Mouse (Mus musculus) heart, adult 2 months (tissue): ENCODE measurements around the gene Nceh1. TPM values are rescaled to one million over a fixed set of nuclear protein-coding genes. Genes with fewer than 3 reads are reported as not detected.

ENCODE experiments used
- DNase-seq, 2 experiments: peaks; one replicate each; pipeline ENCODE4 v3.0.0; 2021
- H3K27ac ChIP-seq: fragments of 200-600 bp; 2 replicates; pipeline ENCODE4 v1.8.1; 2022
- H3K27me3 ChIP-seq: fragments of 200-500 bp; 2 replicates; pipeline ENCODE4 v1.6.1; 2012; ENCODE audit warnings: mild to moderate bottlenecking, low read length, inconsistent platforms, mixed read lengths; ENCODE audit not compliant: control insufficient read depth, insufficient read depth
- H3K36me3 ChIP-seq: fragments of 200-500 bp; 2 replicates; pipeline ENCODE4 v1.6.1; 2012; ENCODE audit warnings: low read length, inconsistent platforms; ENCODE audit not compliant: control insufficient read depth, insufficient read depth
- H3K4me1 ChIP-seq: fragments of 200-500 bp; 2 replicates; pipeline ENCODE4 v1.6.1; 2011; ENCODE audit warnings: low read length; ENCODE audit not compliant: control insufficient read depth, insufficient read depth
- H3K4me3 ChIP-seq: fragments of 200-600 bp; 2 replicates; pipeline ENCODE4 v1.8.1; 2022
- H3K79me2 ChIP-seq: fragments of 200-500 bp; replicated peaks from 2 replicates; pipeline ENCODE4 v1.6.1; 2012; ENCODE audit warnings: mild to moderate bottlenecking, inconsistent platforms, low read length, moderate library complexity, mixed read lengths; ENCODE audit not compliant: control insufficient read depth, insufficient read depth
- H3K9ac ChIP-seq: fragments of 200-500 bp; 2 replicates; pipeline ENCODE4 v1.6.1; 2012; ENCODE audit warnings: low read depth, mild to moderate bottlenecking, control low read depth, inconsistent platforms, low read length, mixed read lengths
- CTCF ChIP-seq: fragments of 200-600 bp; IDR thresholded peaks from 2 replicates; pipeline ENCODE4 v1.8.1; 2022; ENCODE audit warnings: antibody characterized with exemption, mild to moderate bottlenecking, moderate library complexity
- EP300 ChIP-seq: fragments of 200-500 bp; IDR thresholded peaks from 2 replicates; pipeline ENCODE4 v1.6.1; 2011; ENCODE audit warnings: low read depth, low read length, control low read depth; ENCODE audit not compliant: insufficient read depth
- POLR2A ChIP-seq: fragments of 200-500 bp; IDR thresholded peaks from 2 replicates; pipeline ENCODE4 v1.6.1; 2011; ENCODE audit warnings: mild to moderate bottlenecking, low read depth, low read length, control low read depth; ENCODE audit not compliant: insufficient read depth
- WGBS: fragments of 180-500 bp; shearing (Covaris S2); methylation state at CpG from one replicate; pipeline ENCODE4 v1.1.7; 2018; 5-methylcytosine and 5-hydroxymethylcytosine counted together
- intact Hi-C: fragments of 180-260 bp; cut with DNase I; formaldehyde crosslinking; loops from one replicate; pipeline ENCODE4 v1.15.1; 2025
- polyA plus RNA-seq: library from polyadenylated mRNA; depleted of rRNA; stranded (reverse); fragments of >200 nt; gene quantifications from 2 replicates; pipeline ENCODE4 v1.2.3, GENCODE M21; 2012
- total RNA-seq, 2 experiments: library from RNA; stranded (reverse); gene quantifications; 2 replicates each; pipeline ENCODE4 v1.2.3; 2021

Gene Nceh1
- total and polyA plus RNA-seq, 3 experiments: 81.3 to 233 (median 201) TPM

- 89% methylated on average over 9 of the region's 9 CpGs for WGBS
- Histone ChIP-seq H3K4me1 (no peaks in the 10 kb centered on the region), H3K79me2 (no peaks in the 10 kb centered on the region), H3K27me3 (no peaks in the 10 kb centered on the region), H3K36me3 (no peaks in the 10 kb centered on the region; the same call in 1 of the 2 replicates), H3K4me3 (no peak overlapping the region), H3K9ac (no peak overlapping the region), H3K27ac (no peak overlapping the region)
- TF ChIP-seq EP300 (no peak), CTCF (no peak), POLR2A (no peak)
- DNase-seq: no peak
- intact Hi-C loops: no loop called here
Observed at GRCm38 (mm10) chr3:27249030-27249429, 66.3 kb downstream of the Nceh1 start.

- 32% methylated on average over 7 of the region's 7 CpGs for WGBS
- DNase-seq: no peak
- Histone ChIP-seq H3K27ac (no peak overlapping the region), H3K79me2 (no peaks in the 10 kb centered on the region), H3K36me3 (no peaks in the 10 kb centered on the region), H3K4me1 (no peaks in the 10 kb centered on the region), H3K9ac (no peak overlapping the region), H3K27me3 (no peaks in the 10 kb centered on the region), H3K4me3 (no peak overlapping the region)
- intact Hi-C loops: loop anchor here (5.0 kb wide), 2 partner anchors 96 to 216 kb away; no protein-coding TSS in a partner anchor
- TF ChIP-seq POLR2A (no peak), CTCF (peak; percentile 76), EP300 (no peak)
Observed at GRCm38 (mm10) chr3:27250936-27251335, 68.2 kb downstream of the Nceh1 start.

- H3K27ac ChIP-seq: no peak overlapping the region
- H3K9ac ChIP-seq: no peak overlapping the region
- peak in 1 of 2 experiments; percentile 14 for DNase-seq
- H3K4me3 ChIP-seq: no peak overlapping the region
- H3K4me1 ChIP-seq: no peaks in the 10 kb centered on the region
- TF ChIP-seq POLR2A (no peak), EP300 (no peak), CTCF (no peak)
- H3K79me2 ChIP-seq: no peaks in the 10 kb centered on the region
- H3K36me3 ChIP-seq: no peaks in the 10 kb centered on the region
- 75% methylated on average over 10 of the region's 10 CpGs for WGBS
- intact Hi-C loops: no loop called here
- H3K27me3 ChIP-seq: no peaks in the 10 kb centered on the region
Observed at GRCm38 (mm10) chr3:27258461-27258860, 75.7 kb downstream of the Nceh1 start.

GRCm38 (mm10) chr3:27260393-27260792, 77.6 kb downstream of the Nceh1 start:
- TF ChIP-seq CTCF (no peak), POLR2A (no peak), EP300 (no peak)
- intact Hi-C loops: no loop called here
- 92% methylated on average over 2 of the region's 2 CpGs for WGBS
- Histone ChIP-seq H3K4me1 (no peaks in the 10 kb centered on the region), H3K79me2 (no peaks in the 10 kb centered on the region), H3K27ac (no peak overlapping the region), H3K4me3 (no peak overlapping the region), H3K27me3 (no peaks in the 10 kb centered on the region), H3K36me3 (no peaks in the 10 kb centered on the region), H3K9ac (no peak overlapping the region)
- no peak for DNase-seq

GRCm38 (mm10) chr3:27267327-27267726, 84.6 kb downstream of the Nceh1 start:
- H3K27me3 ChIP-seq: no peaks in the 10 kb centered on the region
- peaks cover 8% of the 10 kb centered on the region for H3K4me1 ChIP-seq
- intact Hi-C loops: no loop called here
- peak; percentile 24 to 31 for DNase-seq
- 0 out of 2 replicates have a peak, but pooled peaks have one; percentile 16 for TF ChIP-seq EP300
- TF ChIP-seq CTCF: no peak
- no peak for TF ChIP-seq POLR2A
- H3K36me3 ChIP-seq: no peaks in the 10 kb centered on the region
- H3K27ac ChIP-seq: peak overlapping the region; percentile 51
- WGBS: 50% methylated on average over 5 of the region's 5 CpGs
- no peak overlapping the region for H3K4me3 ChIP-seq
- no peaks in the 10 kb centered on the region for H3K79me2 ChIP-seq
- no peak overlapping the region for H3K9ac ChIP-seq

GRCm38 (mm10) chr3:27267887-27268286, 85.1 kb downstream of the Nceh1 start:
- no peak for DNase-seq
- 42% methylated on average over 4 of the region's 4 CpGs for WGBS
- Histone ChIP-seq H3K36me3 (no peaks in the 10 kb centered on the region), H3K4me1 (peaks cover 8% of the 10 kb centered on the region), H3K79me2 (no peaks in the 10 kb centered on the region), H3K9ac (no peak overlapping the region), H3K27me3 (no peaks in the 10 kb centered on the region), H3K27ac (peak overlapping the region; percentile 51), H3K4me3 (no peak overlapping the region)
- TF ChIP-seq POLR2A (no peak), EP300 (no peak), CTCF (no peak)
- intact Hi-C loops: no loop called here
